Mouse (Mus musculus) heart, adult 2 months (tissue): Measurements from ENCODE around the gene Metap1d. TPM values are rescaled to one million over a fixed set of nuclear protein-coding genes. Genes with fewer than 3 reads are reported as not detected.

Source experiments
- DNase-seq, 2 experiments: peaks; one replicate each; pipeline ENCODE4 v3.0.0; 2021
- H3K27ac ChIP-seq: fragments of 200-600 bp; 2 replicates; pipeline ENCODE4 v1.8.1; 2022
- H3K27me3 ChIP-seq: fragments of 200-500 bp; 2 replicates; pipeline ENCODE4 v1.6.1; 2012; ENCODE audit warnings: mild to moderate bottlenecking, low read length, inconsistent platforms, mixed read lengths; ENCODE audit not compliant: control insufficient read depth, insufficient read depth
- H3K36me3 ChIP-seq: fragments of 200-500 bp; 2 replicates; pipeline ENCODE4 v1.6.1; 2012; ENCODE audit warnings: low read length, inconsistent platforms; ENCODE audit not compliant: control insufficient read depth, insufficient read depth
- H3K4me1 ChIP-seq: fragments of 200-500 bp; 2 replicates; pipeline ENCODE4 v1.6.1; 2011; ENCODE audit warnings: low read length; ENCODE audit not compliant: control insufficient read depth, insufficient read depth
- H3K4me3 ChIP-seq: fragments of 200-600 bp; 2 replicates; pipeline ENCODE4 v1.8.1; 2022
- H3K79me2 ChIP-seq: fragments of 200-500 bp; replicated peaks from 2 replicates; pipeline ENCODE4 v1.6.1; 2012; ENCODE audit warnings: mild to moderate bottlenecking, inconsistent platforms, low read length, moderate library complexity, mixed read lengths; ENCODE audit not compliant: control insufficient read depth, insufficient read depth
- H3K9ac ChIP-seq: fragments of 200-500 bp; 2 replicates; pipeline ENCODE4 v1.6.1; 2012; ENCODE audit warnings: low read depth, mild to moderate bottlenecking, control low read depth, inconsistent platforms, low read length, mixed read lengths
- CTCF ChIP-seq: fragments of 200-600 bp; IDR thresholded peaks from 2 replicates; pipeline ENCODE4 v1.8.1; 2022; ENCODE audit warnings: antibody characterized with exemption, mild to moderate bottlenecking, moderate library complexity
- EP300 ChIP-seq: fragments of 200-500 bp; IDR thresholded peaks from 2 replicates; pipeline ENCODE4 v1.6.1; 2011; ENCODE audit warnings: low read depth, low read length, control low read depth; ENCODE audit not compliant: insufficient read depth
- POLR2A ChIP-seq: fragments of 200-500 bp; IDR thresholded peaks from 2 replicates; pipeline ENCODE4 v1.6.1; 2011; ENCODE audit warnings: mild to moderate bottlenecking, low read depth, low read length, control low read depth; ENCODE audit not compliant: insufficient read depth
- WGBS: fragments of 180-500 bp; shearing (Covaris S2); methylation state at CpG from one replicate; pipeline ENCODE4 v1.1.7; 2018; 5-methylcytosine and 5-hydroxymethylcytosine counted together
- intact Hi-C: fragments of 180-260 bp; cut with DNase I; formaldehyde crosslinking; loops from one replicate; pipeline ENCODE4 v1.15.1; 2025
- polyA plus RNA-seq: library from polyadenylated mRNA; depleted of rRNA; stranded (reverse); fragments of >200 nt; gene quantifications from 2 replicates; pipeline ENCODE4 v1.2.3, GENCODE M21; 2012
- total RNA-seq, 2 experiments: library from RNA; stranded (reverse); gene quantifications; 2 replicates each; pipeline ENCODE4 v1.2.3; 2021

Gene Metap1d
- total and polyA plus RNA-seq, 3 experiments = 34.8 to 38.0 (median 35.2) TPM

- Histone ChIP-seq H3K4me3 (no peak overlapping the region), H3K79me2 (no peaks in the 10 kb centered on the region), H3K36me3 (no peaks in the 10 kb centered on the region), H3K9ac (no peak overlapping the region), H3K4me1 (peaks cover 1% of the 10 kb centered on the region; the same call in 1 of the 2 replicates), H3K27me3 (peaks cover 54% of the 10 kb centered on the region), H3K27ac (no peak overlapping the region)
- TF ChIP-seq CTCF = no peak
- no peak for TF ChIP-seq POLR2A
- TF ChIP-seq EP300 = no peak
- intact Hi-C loops = no loop called here
- DNase-seq = peak in 1 of 2 experiments; percentile 37
- WGBS = 11% methylated on average over 36 of the region's 37 CpGs
Observed at GRCm38 (mm10) chr2:71541418-71542226, 88.5 kb downstream of the Metap1d start.

- peaks cover 57% of the 10 kb centered on the region for H3K27me3 ChIP-seq
- no peak overlapping the region for H3K4me3 ChIP-seq
- 17% methylated on average over 11 of the region's 11 CpGs for WGBS
- peaks cover 1% of the 10 kb centered on the region; the same call in 1 of the 2 replicates for H3K4me1 ChIP-seq
- no peak for DNase-seq
- intact Hi-C loops = no loop called here
- TF ChIP-seq EP300 (no peak), CTCF (no peak), POLR2A (no peak)
- H3K9ac ChIP-seq = no peak overlapping the region
- no peaks in the 10 kb centered on the region for H3K36me3 ChIP-seq
- H3K79me2 ChIP-seq = no peaks in the 10 kb centered on the region
- H3K27ac ChIP-seq = no peak overlapping the region
Observed at GRCm38 (mm10) chr2:71542227-71542815, 89.2 kb downstream of the Metap1d start.

GRCm38 (mm10) chr2:71542816-71543301, 89.8 kb downstream of the Metap1d start:
- Histone ChIP-seq H3K4me3 (no peak overlapping the region), H3K36me3 (no peaks in the 10 kb centered on the region), H3K27me3 (peaks cover 57% of the 10 kb centered on the region), H3K9ac (no peak overlapping the region), H3K27ac (no peak overlapping the region), H3K79me2 (no peaks in the 10 kb centered on the region), H3K4me1 (peaks cover 1% of the 10 kb centered on the region; the same call in 1 of the 2 replicates)
- DNase-seq = peak; percentile 49 to 64
- TF ChIP-seq CTCF = no peak
- no peak for TF ChIP-seq EP300
- TF ChIP-seq POLR2A = no peak
- intact Hi-C loops = no loop called here
- 3% methylated on average over 29 of the region's 30 CpGs for WGBS

GRCm38 (mm10) chr2:71543531-71543930, 90.5 kb downstream of the Metap1d start:
- DNase-seq = no peak
- Histone ChIP-seq H3K79me2 (no peaks in the 10 kb centered on the region), H3K4me3 (no peak overlapping the region), H3K9ac (no peak overlapping the region), H3K27me3 (peaks cover 55% of the 10 kb centered on the region), H3K27ac (no peak overlapping the region), H3K36me3 (no peaks in the 10 kb centered on the region), H3K4me1 (peaks cover 1% of the 10 kb centered on the region; the same call in 1 of the 2 replicates)
- TF ChIP-seq POLR2A (no peak), CTCF (no peak), EP300 (no peak)
- 12% methylated on average over 9 of the region's 9 CpGs for WGBS
- intact Hi-C loops = no loop called here

GRCm38 (mm10) chr2:71543948-71544347, 90.9 kb downstream of the Metap1d start:
- no peak for TF ChIP-seq EP300
- no peak for TF ChIP-seq POLR2A
- TF ChIP-seq CTCF = no peak
- H3K27ac ChIP-seq = no peak overlapping the region
- H3K27me3 ChIP-seq = peaks cover 51% of the 10 kb centered on the region
- H3K4me3 ChIP-seq = no peak overlapping the region
- H3K36me3 ChIP-seq = no peaks in the 10 kb centered on the region
- WGBS = 8% methylated on average over 20 of the region's 20 CpGs
- DNase-seq = peak in 1 of 2 experiments; percentile 44
- H3K4me1 ChIP-seq = peaks cover 1% of the 10 kb centered on the region; the same call in 1 of the 2 replicates
- intact Hi-C loops = loop anchor here (2.0 kb wide), 1 partner anchor 15 kb away; the partner anchor contains the start of gene Dlx1
- no peak overlapping the region for H3K9ac ChIP-seq
- H3K79me2 ChIP-seq = no peaks in the 10 kb centered on the region
